Mouse (Mus musculus) liver, embryonic 14 days (tissue): Measurements from ENCODE around the gene Pou1f1. TPM values are rescaled to one million over a fixed set of nuclear protein-coding genes. Genes with fewer than 3 reads are reported as not detected.

Source experiments
- polyA plus RNA-seq: library from polyadenylated mRNA; depleted of rRNA; stranded (reverse); fragments of >200 nt; gene quantifications from 2 replicates; pipeline ENCODE4 v1.2.3, GENCODE M21; 2012; rRNA removed

The Pou1f1 gene
- not detected in 2 replicates for polyA plus RNA-seq

DNA sequence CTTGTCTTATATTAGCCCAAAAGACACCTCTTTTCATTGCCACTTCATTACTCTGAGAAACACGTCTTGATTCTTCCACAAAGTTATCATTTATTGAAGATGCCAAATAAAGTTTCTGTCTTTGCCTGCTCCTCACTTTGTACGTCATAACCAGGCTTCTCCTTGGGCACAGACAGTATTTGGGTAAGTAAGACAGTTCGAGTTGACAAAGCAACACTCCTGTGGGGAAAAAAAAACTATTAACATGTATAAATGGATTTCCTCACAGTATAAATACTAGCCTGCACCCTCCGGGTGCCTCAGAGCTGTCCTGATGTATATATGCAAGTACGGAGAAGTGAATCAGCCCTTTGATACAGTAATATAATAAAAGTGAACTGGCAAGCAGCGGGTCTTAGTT is at the start of gene Pou1f1:
Gene Pou1f1 (plus strand): TSS at position 301 of the 400 bp plus-strand sequence.

GRCm38 (mm10) chr16:65561963-65562863 is 41.9 kb downstream of the Pou1f1 start, which contains the start of gene Chmp2b:
Gene Chmp2b, minus strand, starts transcription at chr16:65562726.

Other genes with a start within 250 kb of the Pou1f1 start
- gene Chmp2b, start 42.2 kb downstream of the Pou1f1 start, polyA plus RNA-seq, result 7.5 TPM in 2 replicates